Mouse (Mus musculus) testis, adult 2 months (tissue): Measurements from ENCODE around the gene Lgals3.

ENCODE experiments used
- CTCF ChIP-seq: fragments of 200-500 bp; IDR thresholded peaks from 2 replicates; pipeline ENCODE4 v1.5.1; 2012; ENCODE audit warnings: low read depth, mild to moderate bottlenecking, inconsistent platforms, low read length, moderate library complexity; ENCODE audit not compliant: control insufficient read depth, insufficient read depth, insufficient replicate concordance
- POLR2A ChIP-seq: fragments of 200-500 bp; IDR thresholded peaks from 2 replicates; pipeline ENCODE4 v1.6.1; 2012; ENCODE audit warnings: low read depth, mild to moderate bottlenecking, inconsistent platforms, low read length, moderate library complexity; ENCODE audit not compliant: control insufficient read depth

- TF ChIP-seq POLR2A (no peak), CTCF (no peak)
These were observed 28.0 kb downstream of the Lgals3 start for GRCm38 (mm10) chr14:47395462-47396026.
